Mouse (Mus musculus) ES-E14 (cell line): ENCODE measurements around the gene Osbpl2. TPM values are rescaled to one million over a fixed set of nuclear protein-coding genes. Genes with fewer than 3 reads are reported as not detected.

ENCODE experiments used
- DNase-seq: peaks from one replicate; pipeline ENCODE4 v3.0.0-alpha.2; 2013; ENCODE audit warnings: low read depth, low spot score
- H3K27ac ChIP-seq: 2 replicates; pipeline ENCODE4 v1.5.1; 2012; ENCODE audit warnings: low read depth, mild to moderate bottlenecking, low read length, moderate library complexity, mixed read lengths; ENCODE audit not compliant: poor library complexity, insufficient read depth, severe bottlenecking
- H3K36me3 ChIP-seq: 2 replicates; pipeline ENCODE4 v1.6.1; 2012; ENCODE audit warnings: mild to moderate bottlenecking, low read length, moderate library complexity, mixed read lengths; ENCODE audit not compliant: control insufficient read depth, poor library complexity, insufficient read depth, severe bottlenecking
- H3K4me1 ChIP-seq, 2 experiments: fragments of 150-350 bp in 1 of 2; sonication (generic) in 1 of 2; 2 replicates each; pipeline ENCODE4 v1.6.1; 2012; ENCODE audit warnings: low read length in 2 of 2, mild to moderate bottlenecking in 1 of 2, mixed read lengths in 1 of 2; ENCODE audit not compliant: control insufficient read depth in 2 of 2, insufficient read depth in 2 of 2, poor library complexity in 1 of 2
- H3K4me3 ChIP-seq, 2 experiments: fragments of 150-350 bp in 1 of 2; sonication (generic) in 1 of 2; 2 replicates each; pipeline ENCODE4 v1.5.1; 2012; ENCODE audit warnings: low read length in 2 of 2, low read depth in 1 of 2, mild to moderate bottlenecking in 1 of 2, mixed read lengths in 1 of 2; ENCODE audit not compliant: insufficient read depth in 1 of 2, poor library complexity in 1 of 2, severe bottlenecking in 1 of 2
- H3K9ac ChIP-seq: 2 replicates; pipeline ENCODE4 v1.6.1; 2012; ENCODE audit warnings: low read depth, mild to moderate bottlenecking, low read length, mixed read lengths; ENCODE audit not compliant: poor library complexity, insufficient read depth, severe bottlenecking
- H3K9me3 ChIP-seq: fragments of 150-350 bp; sonication (generic); 2 replicates; pipeline ENCODE4 v1.6.1; 2012; ENCODE audit warnings: low read depth, mild to moderate bottlenecking, low read length; ENCODE audit not compliant: control insufficient read depth, insufficient read depth
- CHD2 ChIP-seq: IDR thresholded peaks from 2 replicates; pipeline ENCODE4 v1.6.1; 2014; ENCODE audit warnings: mild to moderate bottlenecking, low read depth, low read length, inconsistent platforms
- HCFC1 ChIP-seq: IDR thresholded peaks from 2 replicates; pipeline ENCODE4 v1.6.1; 2012; ENCODE audit warnings: low read length, inconsistent platforms, borderline replicate concordance; ENCODE audit not compliant: insufficient read depth
- MAFK ChIP-seq: IDR thresholded peaks from 2 replicates; pipeline ENCODE4 v1.6.1; 2014; ENCODE audit warnings: mild to moderate bottlenecking, low read depth, low read length, inconsistent platforms; ENCODE audit not compliant: insufficient read depth
- ZC3H11A ChIP-seq: IDR thresholded peaks from 2 replicates; pipeline ENCODE4 v1.6.1; 2012; ENCODE audit warnings: low read depth, mild to moderate bottlenecking, inconsistent platforms, low read length, borderline replicate concordance
- ZNF384 ChIP-seq: IDR thresholded peaks from 2 replicates; pipeline ENCODE4 v1.6.1; 2012; ENCODE audit warnings: low read depth, low read length, inconsistent platforms
- in situ Hi-C, 2 experiments: fragments of 600-800 bp; cut with MboI; formaldehyde crosslinking; loops; one replicate each; pipeline ENCODE4 v1.15.1; 2025; ENCODE audit warnings: low sequenced_read_pairs in 2 of 2, inconsistent platforms in 1 of 2; ENCODE audit not compliant: unreplicated experiment in 2 of 2
- total RNA-seq: library from RNA; depleted of rRNA; stranded (reverse); fragments of 300-350 nt; gene quantifications from 2 replicates; pipeline ENCODE4 v1.2.3, GENCODE M21; 2012

Gene Osbpl2
- total RNA-seq, 1 experiment, result 12.3 TPM

DNA sequence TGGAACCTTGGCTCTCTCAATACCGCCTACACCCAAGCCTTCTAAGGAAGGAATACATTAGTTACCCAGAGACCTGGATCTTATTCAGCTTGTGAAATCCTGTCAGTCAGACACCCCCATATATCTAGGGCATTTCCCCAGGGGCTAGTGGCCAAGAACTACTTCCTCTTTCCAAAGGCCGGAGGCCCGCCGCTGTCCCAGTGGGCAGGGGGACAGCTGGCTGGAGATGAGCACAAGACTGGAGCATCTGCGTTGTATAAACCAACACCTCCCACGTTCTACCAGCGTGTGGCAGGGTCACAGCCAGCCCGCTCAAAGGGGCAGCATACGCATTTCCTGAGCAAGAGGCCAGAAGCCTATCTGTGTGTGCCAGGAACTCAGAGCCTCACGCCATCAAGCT lies 83.7 kb downstream of the Osbpl2 start:
- Histone ChIP-seq H3K27ac (no peak overlapping the region), H3K4me3 (no peak overlapping the region), H3K9me3 (no peaks in the 10 kb centered on the region), H3K36me3 (peaks cover 79% of the 10 kb centered on the region), H3K4me1 (peaks cover 0 to under 1% of the 10 kb centered on the region in 2 experiments; a peak in 1 of 4 replicates), H3K9ac (no peak overlapping the region)
- in situ Hi-C loops, result no loop called here
- no peak for TF ChIP-seq MAFK
- no peak for TF ChIP-seq ZNF384
- TF ChIP-seq HCFC1, result no peak
- TF ChIP-seq CHD2, result no peak
- TF ChIP-seq ZC3H11A, result no peak
- no peak for DNase-seq

DNA sequence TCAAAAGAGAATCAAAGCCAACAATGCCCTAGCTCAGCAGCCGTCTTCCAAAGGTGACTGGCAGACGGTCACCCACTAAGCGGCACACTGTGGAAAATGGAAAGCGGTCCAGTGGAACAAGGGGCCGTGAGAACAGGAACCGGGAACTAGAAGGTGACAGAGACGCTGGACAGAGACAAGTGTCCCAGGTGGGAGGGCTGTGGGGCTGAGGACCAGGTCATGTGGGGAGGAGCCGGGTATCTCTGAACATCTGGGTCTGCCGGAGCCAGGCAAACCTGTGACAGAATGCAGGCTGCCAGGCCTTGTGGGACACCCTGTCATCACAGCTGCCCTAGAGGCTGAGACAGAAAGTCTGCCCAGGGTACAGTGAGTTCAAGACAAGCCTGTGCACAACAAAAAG lies 85.4 kb downstream of the Osbpl2 start:
- TF ChIP-seq CHD2 (no peak), ZC3H11A (no peak), ZNF384 (no peak), MAFK (no peak), HCFC1 (no peak)
- Histone ChIP-seq H3K36me3 (peaks cover 72% of the 10 kb centered on the region), H3K9me3 (no peaks in the 10 kb centered on the region), H3K9ac (no peak overlapping the region), H3K27ac (no peak overlapping the region), H3K4me1 (0 out of 4 replicates have a peak, but pooled peaks cover 0 to 4% of the 10 kb centered on the region in 2 experiments), H3K4me3 (no peak overlapping the region)
- in situ Hi-C loops, result no loop called here
- no peak for DNase-seq

DNA sequence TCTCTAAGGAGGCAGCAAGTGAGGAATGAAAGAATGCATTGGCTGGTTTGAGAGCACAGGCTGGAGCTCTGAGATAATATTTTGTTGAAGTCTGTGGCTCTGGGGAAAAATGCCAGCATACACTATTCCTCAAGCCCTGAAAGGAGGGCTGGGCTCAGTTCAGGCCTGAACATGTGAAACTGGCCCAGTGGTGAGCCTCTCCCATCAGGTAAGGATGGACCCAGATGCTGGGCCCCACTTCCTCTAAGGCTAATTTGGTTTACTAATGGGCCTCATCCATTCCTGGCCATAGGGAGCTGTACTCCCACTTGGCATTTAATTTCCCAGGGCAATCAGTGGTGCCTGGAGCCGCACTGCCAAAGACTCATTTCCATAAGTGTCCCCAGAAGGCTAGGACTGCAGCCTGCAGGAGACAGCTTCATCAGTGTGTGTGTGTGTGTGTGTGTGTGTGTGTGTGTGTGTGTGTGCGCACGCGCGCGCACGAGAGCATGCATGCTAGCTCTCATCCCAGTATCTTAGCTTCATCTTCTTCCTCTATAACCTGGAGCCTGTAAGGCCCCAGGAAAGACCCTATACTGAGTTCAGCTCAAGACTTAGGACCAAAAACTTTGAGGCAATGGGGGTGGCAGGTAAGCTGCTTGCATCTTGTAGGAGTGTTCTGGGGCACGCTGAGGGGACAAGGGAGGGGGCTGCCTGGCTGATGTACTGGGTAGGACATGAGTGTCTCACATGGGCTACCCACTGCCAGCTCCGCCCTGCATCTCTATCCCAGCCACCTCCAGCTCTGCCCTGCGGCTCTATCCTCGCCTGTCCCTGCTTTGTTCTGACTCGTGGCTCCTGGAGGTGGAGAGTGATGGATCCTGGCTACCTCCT lies 86.2 kb downstream of the Osbpl2 start:
- H3K9ac ChIP-seq, result no peak overlapping the region
- H3K36me3 ChIP-seq, result peaks cover 72% of the 10 kb centered on the region
- in situ Hi-C loops, result no loop called here
- no peak for DNase-seq
- TF ChIP-seq ZNF384 (no peak), MAFK (no peak), CHD2 (no peak), ZC3H11A (no peak), HCFC1 (no peak)
- H3K4me1 ChIP-seq, result 0 out of 4 replicates have a peak, but pooled peaks cover 0 to 4% of the 10 kb centered on the region in 2 experiments
- no peak overlapping the region for H3K27ac ChIP-seq
- H3K9me3 ChIP-seq, result no peaks in the 10 kb centered on the region
- H3K4me3 ChIP-seq, result no peak overlapping the region

DNA sequence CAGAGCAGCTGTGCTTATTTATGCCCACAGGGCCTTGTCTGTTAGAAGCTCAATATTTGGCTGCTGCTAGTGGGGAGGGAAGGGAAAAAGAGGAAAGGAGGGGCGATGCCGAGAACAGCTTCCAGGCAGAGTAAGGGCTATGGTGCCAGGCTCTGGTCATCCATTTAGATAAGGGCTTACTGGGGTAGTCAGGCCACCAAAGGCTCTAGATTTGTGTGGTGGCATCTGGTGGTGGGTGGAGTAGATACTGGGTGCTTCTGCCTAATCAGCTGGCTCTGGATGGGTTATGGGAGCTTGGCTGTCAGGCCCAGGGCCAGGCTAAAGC lies 86.8 kb downstream of the Osbpl2 start:
- Histone ChIP-seq H3K36me3 (peaks cover 66% of the 10 kb centered on the region), H3K9me3 (no peaks in the 10 kb centered on the region), H3K4me1 (0 out of 4 replicates have a peak, but pooled peaks cover 0 to 4% of the 10 kb centered on the region in 2 experiments), H3K27ac (no peak overlapping the region), H3K9ac (no peak overlapping the region), H3K4me3 (no peak overlapping the region)
- in situ Hi-C loops, result no loop called here
- no peak for DNase-seq
- TF ChIP-seq CHD2 (no peak), ZC3H11A (no peak), ZNF384 (no peak), MAFK (no peak), HCFC1 (no peak)
